Mouse (Mus musculus) bone marrow macrophage, adult 2 months (primary cell): ENCODE data around the gene Il1rl2. TPM values are rescaled to one million over a fixed set of nuclear protein-coding genes. Genes with fewer than 3 reads are reported as not detected.

Experiments used
- H3K27ac ChIP-seq: 2 replicates; pipeline ENCODE4 v1.5.1; 2012; ENCODE audit warnings: low read depth, low read length; ENCODE audit not compliant: insufficient read depth
- H3K4me1 ChIP-seq: 2 replicates; pipeline ENCODE4 v1.6.1; 2012; ENCODE audit warnings: low read length; ENCODE audit not compliant: control insufficient read depth, insufficient read depth
- H3K4me3 ChIP-seq: 2 replicates; pipeline ENCODE4 v1.5.1; 2012; ENCODE audit warnings: mild to moderate bottlenecking, low read length, moderate library complexity; ENCODE audit not compliant: insufficient read depth
- CTCF ChIP-seq: IDR thresholded peaks from 2 replicates; pipeline ENCODE4 v1.5.1; 2012; ENCODE audit warnings: low read depth, mild to moderate bottlenecking, low read length, moderate library complexity
- POLR2A ChIP-seq: IDR thresholded peaks from 2 replicates; pipeline ENCODE4 v1.6.1; 2012; ENCODE audit warnings: mild to moderate bottlenecking, low read depth, low read length, borderline replicate concordance
- polyA plus RNA-seq: library from polyadenylated mRNA; stranded (reverse); fragments of >200 nt; gene quantifications from 2 replicates; pipeline ENCODE4 v1.2.4, GENCODE M21; 2012; ENCODE audit not compliant: missing spikeins, insufficient read depth, insufficient read length

The Il1rl2 gene
- polyA plus RNA-seq, 1 experiment = 0.46 TPM

- peaks cover 35% of the 10 kb centered on the region for H3K4me1 ChIP-seq
- no peak for TF ChIP-seq CTCF
- no peak for TF ChIP-seq POLR2A
- H3K4me3 ChIP-seq = no peak overlapping the region
- peak overlapping the region; percentile 56 for H3K27ac ChIP-seq
Measured at GRCm38 (mm10) chr1:40321824-40322223, 2.6 kb upstream of the Il1rl2 start.

- Histone ChIP-seq H3K27ac (peak overlapping the region; percentile 56), H3K4me1 (peaks cover 35% of the 10 kb centered on the region), H3K4me3 (no peak overlapping the region)
- no peak for TF ChIP-seq POLR2A
- TF ChIP-seq CTCF = no peak
Measured at GRCm38 (mm10) chr1:40322543-40322942, 1.9 kb upstream of the Il1rl2 start.

- TF ChIP-seq POLR2A = no peak
- no peak for TF ChIP-seq CTCF
- Histone ChIP-seq H3K4me3 (peak overlapping the region; percentile 34), H3K4me1 (peaks cover 35% of the 10 kb centered on the region), H3K27ac (no peak overlapping the region)
Measured at GRCm38 (mm10) chr1:40324955-40325702, 719 bp downstream of the Il1rl2 start.

- H3K4me1 ChIP-seq = peaks cover 38% of the 10 kb centered on the region
Measured at GRCm38 (mm10) chr1:40325711-40326327, 1.4 kb downstream of the Il1rl2 start.

GRCm38 (mm10) chr1:40327604-40328003 lies 3.2 kb downstream of the Il1rl2 start:
- no peak overlapping the region for H3K4me3 ChIP-seq
- no peak for TF ChIP-seq POLR2A
- no peak for TF ChIP-seq CTCF
- peaks cover 25% of the 10 kb centered on the region for H3K4me1 ChIP-seq
- H3K27ac ChIP-seq = no peak overlapping the region

More at GRCm38 (mm10) chr1:40325711-40326327, 1.4 kb downstream of the Il1rl2 start:
- TF ChIP-seq POLR2A = no peak
- no peak for TF ChIP-seq CTCF
- no peak overlapping the region for H3K27ac ChIP-seq
- H3K4me3 ChIP-seq = no peak overlapping the region

- peaks cover 5% of the 10 kb centered on the region for H3K4me1 ChIP-seq
- H3K4me3 ChIP-seq = no peak overlapping the region
- TF ChIP-seq POLR2A = no peak
- no peak for TF ChIP-seq CTCF
- no peak overlapping the region for H3K27ac ChIP-seq
Measured at GRCm38 (mm10) chr1:40329526-40329925, 5.1 kb downstream of the Il1rl2 start.

GRCm38 (mm10) chr1:40330181-40330580 lies 5.8 kb downstream of the Il1rl2 start:
- Histone ChIP-seq H3K27ac (no peak overlapping the region), H3K4me1 (peaks cover 3% of the 10 kb centered on the region; the same call in 1 of the 2 replicates), H3K4me3 (no peak overlapping the region)
- TF ChIP-seq POLR2A (no peak), CTCF (no peak)

GRCm38 (mm10) chr1:40339346-40339745 lies 14.9 kb downstream of the Il1rl2 start:
- Histone ChIP-seq H3K4me1 (peaks cover 5% of the 10 kb centered on the region), H3K27ac (no peak overlapping the region), H3K4me3 (no peak overlapping the region)
- TF ChIP-seq POLR2A = no peak
- no peak for TF ChIP-seq CTCF

GRCm38 (mm10) chr1:40340102-40340501 lies 15.7 kb downstream of the Il1rl2 start:
- Histone ChIP-seq H3K27ac (no peak overlapping the region), H3K4me1 (peaks cover 5% of the 10 kb centered on the region), H3K4me3 (no peak overlapping the region)
- TF ChIP-seq POLR2A (no peak), CTCF (no peak)
